Mouse (Mus musculus) kidney, adult 2 months (tissue): ENCODE measurements around the gene Nrap.

ENCODE experiments used
- CTCF ChIP-seq: fragments of 200-500 bp; conservative IDR thresholded peaks from 2 replicates; pipeline ENCODE4 v1.5.1; 2011; ENCODE audit warnings: low read depth, mild to moderate bottlenecking, control low read depth, low read length, moderate library complexity, mixed read lengths; ENCODE audit not compliant: insufficient read depth, insufficient read length
- POLR2A ChIP-seq: fragments of 200-500 bp; IDR thresholded peaks from one replicate; pipeline ENCODE4 v1.6.1; 2011; ENCODE audit warnings: low read depth, low read length, control low read depth

DNA sequence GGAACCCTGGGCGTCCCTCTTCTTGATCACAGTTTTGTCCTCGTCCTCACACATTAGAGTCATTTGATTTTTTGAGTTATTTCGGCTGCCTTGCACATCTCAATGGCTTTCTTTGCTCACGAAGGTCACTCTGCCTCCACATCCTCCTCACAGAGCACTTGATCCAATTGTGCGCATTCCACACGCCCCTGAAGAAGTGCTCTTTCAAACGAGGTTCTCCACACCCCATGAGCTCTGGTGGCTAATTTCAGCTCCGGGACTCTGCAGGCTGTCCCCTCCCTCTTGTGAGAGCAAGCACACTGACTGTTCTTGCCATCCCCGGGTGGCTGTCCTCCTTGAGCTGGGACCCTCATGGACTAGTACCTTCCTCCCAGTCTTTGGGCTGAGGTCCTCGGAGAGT, 64.2 kb downstream of the Nrap start:
- TF ChIP-seq CTCF (no peak), POLR2A (no peak)
